Mouse (Mus musculus) bone marrow macrophage, adult 2 months (primary cell): ENCODE results near the gene Il13.

ENCODE experiments used
- CTCF ChIP-seq: IDR thresholded peaks from 2 replicates; pipeline ENCODE4 v1.5.1; 2012; ENCODE audit warnings: low read depth, mild to moderate bottlenecking, low read length, moderate library complexity
- POLR2A ChIP-seq: IDR thresholded peaks from 2 replicates; pipeline ENCODE4 v1.6.1; 2012; ENCODE audit warnings: mild to moderate bottlenecking, low read depth, low read length, borderline replicate concordance

DNA sequence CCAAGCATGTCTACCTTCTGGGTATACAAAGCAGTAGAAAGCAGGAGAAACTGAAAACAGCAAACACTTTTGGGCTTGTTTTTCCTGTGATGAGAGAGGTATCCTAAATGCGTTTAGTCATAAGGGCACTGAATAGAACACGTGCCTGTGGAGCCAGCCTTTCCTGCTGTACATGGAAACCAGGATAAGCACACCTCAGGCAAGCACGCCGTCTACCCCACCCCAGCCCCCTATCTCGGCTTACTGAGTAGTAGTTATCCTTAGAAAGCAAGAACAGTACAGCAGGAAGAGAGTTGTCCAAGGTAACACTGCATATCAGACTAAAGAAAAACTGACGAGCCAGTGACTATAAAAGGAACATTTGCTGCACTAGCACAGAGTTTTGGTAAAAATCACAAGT lies 23.3 kb upstream of the Il13 start:
- TF ChIP-seq POLR2A (no peak), CTCF (no peak)
